Mouse (Mus musculus) heart, adult 11 months (tissue): Measurements from ENCODE around the gene Cox5b.

Experiments
- DNase-seq: peaks from one replicate; pipeline ENCODE4 v3.0.0; 2022

The Cox5b gene

GRCm38 (mm10) chr1:36690671-36691235 is 496 bp upstream of the Cox5b start:
- peak; percentile 91 for DNase-seq

DNA sequence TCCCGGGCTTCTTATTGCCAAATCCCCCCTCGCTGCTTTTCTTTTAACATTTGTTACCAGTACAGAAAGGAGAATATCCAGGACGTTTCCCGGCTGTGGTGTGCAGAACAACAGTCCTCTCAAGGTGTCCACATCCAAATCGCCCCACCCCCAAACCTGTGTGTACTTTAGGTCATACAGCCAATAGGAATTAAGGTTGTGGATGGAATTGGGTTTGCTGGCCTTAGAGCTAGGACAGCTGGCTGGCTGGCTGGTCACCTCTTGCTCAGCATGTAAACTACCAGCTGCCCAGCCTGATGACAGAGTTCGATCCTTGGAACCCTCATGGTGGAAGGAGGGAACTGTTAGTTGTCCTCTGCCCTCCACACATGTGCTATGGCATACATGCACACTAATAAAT is 3.6 kb downstream of the Cox5b start:
- DNase-seq, result no peak

DNA sequence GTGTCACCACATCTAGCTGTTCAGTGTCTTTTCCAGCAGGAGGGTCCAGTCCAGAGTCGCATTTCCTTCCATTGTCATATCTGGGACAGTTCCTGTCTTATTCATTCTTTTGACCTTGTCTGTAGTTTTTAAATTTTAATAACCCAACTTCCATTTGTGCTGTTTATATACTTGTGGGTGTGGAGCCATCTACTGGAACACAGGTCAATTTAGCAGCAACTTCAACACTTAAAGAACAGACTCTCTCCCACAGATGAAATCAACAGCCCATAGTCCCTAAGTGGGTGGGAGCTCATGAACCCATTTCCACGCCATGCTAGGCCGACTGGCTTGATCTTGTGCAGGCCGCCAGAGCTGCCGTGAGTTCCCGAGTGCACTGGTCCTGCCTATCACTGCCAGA is 5.2 kb downstream of the Cox5b start:
- DNase-seq, result no peak

- no peak for DNase-seq
Observed at GRCm38 (mm10) chr1:36697030-36697429, 5.8 kb downstream of the Cox5b start.

- DNase-seq, result no peak
Observed at GRCm38 (mm10) chr1:36707166-36707565, 15.9 kb downstream of the Cox5b start.

- DNase-seq, result no peak
Observed at GRCm38 (mm10) chr1:36707797-36708196, 16.5 kb downstream of the Cox5b start.

DNA sequence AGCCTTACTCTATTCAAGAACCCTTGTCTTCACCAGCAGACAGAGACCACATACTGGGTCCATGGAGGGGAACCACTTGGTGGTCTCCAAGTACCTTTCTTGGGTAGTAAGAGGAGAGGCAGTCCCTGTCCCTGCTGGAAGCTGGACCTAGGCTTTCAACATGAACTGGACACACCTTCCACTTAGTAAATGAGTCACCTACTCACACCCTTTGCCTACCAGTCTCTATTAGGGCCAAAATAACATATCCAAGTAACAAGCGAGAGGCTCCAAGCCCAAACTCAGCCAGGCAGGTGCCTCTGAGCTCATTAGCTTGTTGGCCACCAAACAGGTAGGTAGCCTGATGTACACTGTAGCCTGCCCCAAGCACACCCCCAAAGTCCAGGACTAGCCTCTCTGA is 17.4 kb downstream of the Cox5b start:
- peak; percentile 89 for DNase-seq

GRCm38 (mm10) chr1:36709055-36709853 is 18.0 kb downstream of the Cox5b start:
- peak; percentile 94 for DNase-seq

DNA sequence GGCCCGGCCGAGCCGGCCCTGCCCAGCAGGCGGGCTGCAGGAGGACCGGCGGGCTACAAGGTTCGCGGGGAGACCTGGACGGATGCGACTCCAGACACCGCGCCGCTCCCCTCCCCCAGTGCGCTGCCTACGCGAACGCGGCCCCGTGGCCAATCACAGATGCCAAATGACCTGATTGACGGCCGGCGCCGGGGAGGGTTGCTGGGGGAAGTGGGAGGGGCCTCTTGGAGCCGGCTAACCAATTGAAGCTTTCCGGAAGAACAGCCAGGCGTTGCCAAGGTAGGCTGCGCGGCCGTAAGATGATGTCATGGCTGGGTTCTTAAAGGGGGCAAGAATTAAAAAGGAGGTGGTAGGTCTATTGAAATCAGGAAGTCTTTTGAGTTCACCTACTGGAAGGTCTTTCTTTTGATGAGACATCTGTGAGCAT is 18.6 kb downstream of the Cox5b start, which contains the start of gene 4933424G06Rik:
Gene 4933424G06Rik, plus strand, starts transcription at position 296 of the 427 bp plus-strand sequence.
- peak; percentile 100 for DNase-seq

GRCm38 (mm10) chr1:36711104-36711503 is 19.9 kb downstream of the Cox5b start:
- no peak for DNase-seq

DNA sequence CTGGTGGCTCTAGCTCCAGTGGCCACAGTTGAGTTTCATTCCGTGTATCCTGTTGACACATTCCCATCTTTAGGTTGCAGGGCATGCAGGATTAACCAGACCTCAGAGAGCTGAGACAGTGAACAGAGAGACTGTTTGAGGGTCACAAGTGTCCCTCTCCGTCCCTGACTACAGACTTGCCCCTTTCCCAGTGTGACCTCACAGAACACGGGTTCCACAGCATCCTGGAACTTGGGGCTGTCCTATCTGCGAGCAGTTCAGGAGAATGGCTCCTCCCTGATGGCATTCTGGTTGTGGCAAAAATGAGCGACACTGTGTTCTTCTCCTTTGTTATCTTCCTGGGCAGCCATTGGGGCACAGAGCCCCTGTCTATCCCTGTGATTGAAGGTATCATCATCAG is 23.1 kb downstream of the Cox5b start, which contains the start of gene Actr1b:
Gene Actr1b, minus strand, starts transcription at position 112 of the 400 bp plus-strand sequence.
- peak; percentile 77 for DNase-seq

DNA sequence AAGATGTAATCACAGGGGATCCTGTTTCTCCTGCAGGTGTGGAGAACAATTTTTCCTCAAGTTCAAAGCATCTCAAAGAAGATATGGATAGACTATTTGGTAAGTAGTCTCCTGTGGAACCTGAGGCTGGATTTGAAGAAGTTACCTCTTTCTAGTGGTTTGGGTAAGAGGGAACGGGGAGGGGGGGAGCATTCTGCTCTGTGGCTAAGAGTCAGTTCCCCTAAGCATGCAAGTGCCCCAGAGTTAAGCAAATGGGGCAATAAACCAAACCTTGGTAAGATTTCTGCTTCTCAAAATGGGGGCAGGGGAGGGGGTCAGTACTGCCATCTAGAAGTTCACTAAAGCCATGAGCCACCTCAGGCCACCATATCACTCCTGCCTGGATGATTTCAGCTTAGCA is 27.5 kb downstream of the Cox5b start:
- DNase-seq, result no peak

GRCm38 (mm10) chr1:36723146-36724056 is 32.2 kb downstream of the Cox5b start:
- DNase-seq, result no peak

DNA sequence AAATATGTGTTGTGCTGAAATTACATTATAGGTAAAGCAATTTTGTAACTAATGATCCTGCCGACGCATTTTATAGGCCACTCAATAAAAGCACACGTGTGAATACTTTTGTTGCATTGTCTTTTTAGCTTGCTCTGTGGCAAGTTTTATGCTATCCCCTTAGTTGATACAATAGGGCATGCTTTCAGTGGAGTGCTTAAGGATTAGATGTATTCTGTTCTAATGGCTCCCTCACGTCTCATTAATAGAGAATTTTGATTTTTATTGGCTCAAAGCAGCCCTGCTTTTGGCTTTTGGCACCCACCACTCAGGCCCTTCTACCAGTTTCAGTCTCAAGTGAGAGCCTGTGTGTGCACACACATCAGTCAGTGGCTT is 32.8 kb downstream of the Cox5b start:
- DNase-seq, result no peak

DNA sequence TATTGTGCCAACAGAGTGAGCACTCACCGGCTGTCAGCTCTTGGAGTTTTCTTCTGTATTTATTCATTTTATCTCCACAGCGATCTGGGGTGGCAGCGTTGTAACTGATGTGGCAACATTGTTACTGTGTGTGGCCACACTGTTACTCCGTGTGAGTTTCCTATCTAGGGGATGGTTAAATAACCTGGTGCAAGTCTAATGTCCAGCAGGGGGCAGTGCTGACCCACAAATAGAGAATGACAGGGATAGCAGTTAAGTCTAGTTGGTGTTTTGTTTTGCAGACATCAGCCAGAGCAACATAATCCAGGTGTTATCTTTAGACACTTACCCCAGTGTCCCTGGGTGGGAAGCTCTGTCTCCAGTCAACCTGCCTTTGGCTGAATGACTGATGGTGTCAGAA is 46.1 kb downstream of the Cox5b start:
- DNase-seq, result peak; percentile 94

- peak; percentile 63 for DNase-seq
Observed at GRCm38 (mm10) chr1:36739231-36739630, 48.0 kb downstream of the Cox5b start.

- peak; percentile 60 for DNase-seq
Observed at GRCm38 (mm10) chr1:36743046-36743445, 51.8 kb downstream of the Cox5b start.
